Mouse (Mus musculus) liver, postnatal 0 days (tissue): ENCODE results near the gene Ap1m2.
"Not testable (repeated sequence)": the region's sequence is repeated elsewhere in the genome, so short reads cannot be mapped to it uniquely, and the experiment has no call there.

Source experiments
- CTCF ChIP-seq: sonication (generic); IDR thresholded peaks from 2 replicates; pipeline ENCODE4 v1.5.1; 2016; ENCODE audit warnings: antibody characterized with exemption, low read depth
- EP300 ChIP-seq: IDR thresholded peaks from 2 replicates; pipeline ENCODE4 v1.6.1; 2016; ENCODE audit warnings: antibody characterized with exemption, low read depth, mild to moderate bottlenecking

DNA sequence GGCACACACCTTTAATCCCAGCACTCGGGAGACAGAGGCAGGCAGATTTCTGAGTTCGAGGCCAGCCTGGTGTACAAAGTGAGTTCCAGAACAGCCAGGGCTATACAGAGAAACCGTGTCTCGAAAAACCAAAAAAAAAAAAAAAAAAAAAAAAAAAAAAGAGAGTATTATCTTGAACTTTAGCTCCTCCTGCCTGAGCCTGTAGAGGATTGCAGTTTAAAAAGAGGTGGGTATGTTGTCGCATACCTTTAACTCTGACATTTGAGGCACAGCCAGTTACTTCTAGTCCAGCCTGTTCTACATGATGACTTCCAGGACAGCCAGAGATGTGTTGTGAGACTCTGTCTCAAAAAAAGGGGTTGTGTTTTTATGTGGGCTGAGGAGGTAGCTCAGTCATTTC, 42.5 kb downstream of the Ap1m2 start:
- TF ChIP-seq CTCF: 0 out of 2 replicates have a peak, but pooled peaks have one; percentile 15
- TF ChIP-seq EP300: not testable (repeated sequence)
